Mouse (Mus musculus): ENCODE results near the gene Adamtsl5. TPM values are rescaled to one million over a fixed set of nuclear protein-coding genes. Genes with fewer than 3 reads are reported as not detected.

The Adamtsl5 gene
- polyA plus RNA-seq, 1 experiment from 2014 or later, result 2.7 TPM

- Histone ChIP-seq H3K9ac (ENCODE audit: low read depth, low read length) (peak within 1 kb of the TSS; percentile 83), H3K27me3 (ENCODE audit: control insufficient read depth, insufficient read depth, low read length) (peaks cover 24% of the 10 kb centered on the region), H3K9me3 (ENCODE audit: control insufficient read depth, low read length) (no peaks in the 10 kb centered on the region), H3K36me3 (ENCODE audit: control insufficient read depth, insufficient read depth, low read length) (peaks cover 11% of the 10 kb centered on the region; the same call in 1 of the 2 replicates), H3K27ac (ENCODE audit: low read depth, low read length) (peak within 1 kb of the TSS; percentile 74; the same call in 1 of the 2 replicates), H3K4me1 (ENCODE audit: control insufficient read depth, insufficient read depth, low read length) (peaks cover 18% of the 10 kb centered on the region), H3K4me3 (ENCODE audit: low read length) (peak within 1 kb of the TSS; percentile 90), H3K4me2 (replicated peaks; ENCODE audit: low read depth, low read length) (peak within 1 kb of the TSS; percentile 79)
- peak; percentile 32; the same call in 1 of the 2 replicates for ATAC-seq (ENCODE audit: low FRiP score, low TSS enrichment)
- WGBS, result 0% methylated on average over 34 of the region's 34 CpGs
Measured at GRCm38 (mm10) chr10:80320340-80320760, 27.9 kb downstream of the Adamtsl5 start, which contains the start of gene 2310011J03Rik. 2310011J03Rik (minus strand) TSS chr10:80320537.

GRCm38 (mm10) chr10:80317011-80317410 is 31.2 kb downstream of the Adamtsl5 start:
- Histone ChIP-seq H3K4me2 (replicated peaks; ENCODE audit: low read depth, low read length) (no peak overlapping the region), H3K9ac (ENCODE audit: low read depth, low read length) (no peak overlapping the region), H3K27me3 (ENCODE audit: control insufficient read depth, insufficient read depth, low read length) (peaks cover 57% of the 10 kb centered on the region), H3K27ac (ENCODE audit: low read depth, low read length) (no peak overlapping the region), H3K4me3 (ENCODE audit: low read length) (no peak overlapping the region), H3K4me1 (ENCODE audit: control insufficient read depth, insufficient read depth, low read length) (peaks cover 9% of the 10 kb centered on the region), H3K36me3 (ENCODE audit: control insufficient read depth, insufficient read depth, low read length) (peaks cover 11% of the 10 kb centered on the region; the same call in 1 of the 2 replicates), H3K9me3 (ENCODE audit: control insufficient read depth, low read length) (no peaks in the 10 kb centered on the region)
- WGBS, result 40% methylated on average over 10 of the region's 10 CpGs
- no peak for ATAC-seq (ENCODE audit: low FRiP score, low TSS enrichment)

- Histone ChIP-seq H3K4me3 (ENCODE audit: low read length) (no peak overlapping the region), H3K9me3 (ENCODE audit: control insufficient read depth, low read length) (no peaks in the 10 kb centered on the region), H3K27me3 (ENCODE audit: control insufficient read depth, insufficient read depth, low read length) (peaks cover 64% of the 10 kb centered on the region), H3K36me3 (ENCODE audit: control insufficient read depth, insufficient read depth, low read length) (peaks cover 11% of the 10 kb centered on the region; the same call in 1 of the 2 replicates), H3K4me2 (replicated peaks; ENCODE audit: low read depth, low read length) (no peak overlapping the region), H3K27ac (ENCODE audit: low read depth, low read length) (no peak overlapping the region), H3K4me1 (ENCODE audit: control insufficient read depth, insufficient read depth, low read length) (peaks cover 9% of the 10 kb centered on the region), H3K9ac (ENCODE audit: low read depth, low read length) (no peak overlapping the region)
- WGBS, result 20% methylated on average over 11 of the region's 11 CpGs
- ATAC-seq (ENCODE audit: low FRiP score, low TSS enrichment), result no peak
Measured at GRCm38 (mm10) chr10:80316359-80316781, 31.8 kb downstream of the Adamtsl5 start.

GRCm38 (mm10) chr10:80315315-80315714 is 32.9 kb downstream of the Adamtsl5 start:
- Histone ChIP-seq H3K4me2 (replicated peaks; ENCODE audit: low read depth, low read length) (no peak overlapping the region), H3K4me1 (ENCODE audit: control insufficient read depth, insufficient read depth, low read length) (peaks cover 6% of the 10 kb centered on the region), H3K27ac (ENCODE audit: low read depth, low read length) (no peak overlapping the region), H3K9ac (ENCODE audit: low read depth, low read length) (no peak overlapping the region), H3K36me3 (ENCODE audit: control insufficient read depth, insufficient read depth, low read length) (peaks cover 11% of the 10 kb centered on the region; the same call in 1 of the 2 replicates), H3K9me3 (ENCODE audit: control insufficient read depth, low read length) (no peaks in the 10 kb centered on the region), H3K27me3 (ENCODE audit: control insufficient read depth, insufficient read depth, low read length) (peaks cover 68% of the 10 kb centered on the region), H3K4me3 (ENCODE audit: low read length) (no peak overlapping the region)
- no peak for ATAC-seq (ENCODE audit: low FRiP score, low TSS enrichment)
- 42% methylated on average over 27 of the region's 27 CpGs for WGBS

- peaks cover 4% of the 10 kb centered on the region for H3K4me1 ChIP-seq (ENCODE audit: control insufficient read depth, insufficient read depth, low read length)
- no peak overlapping the region for H3K27ac ChIP-seq (ENCODE audit: low read depth, low read length)
- H3K9ac ChIP-seq (ENCODE audit: low read depth, low read length), result no peak overlapping the region
- no peak overlapping the region for H3K4me2 ChIP-seq (replicated peaks; ENCODE audit: low read depth, low read length)
- ATAC-seq (ENCODE audit: low FRiP score, low TSS enrichment), result no peak
- peaks cover 11% of the 10 kb centered on the region; the same call in 1 of the 2 replicates for H3K36me3 ChIP-seq (ENCODE audit: control insufficient read depth, insufficient read depth, low read length)
- no peak overlapping the region for H3K4me3 ChIP-seq (ENCODE audit: low read length)
- 54% methylated on average over 16 of the region's 16 CpGs for WGBS
- H3K9me3 ChIP-seq (ENCODE audit: control insufficient read depth, low read length), result no peaks in the 10 kb centered on the region
- peaks cover 70% of the 10 kb centered on the region for H3K27me3 ChIP-seq (ENCODE audit: control insufficient read depth, insufficient read depth, low read length)
Measured at GRCm38 (mm10) chr10:80314494-80315001, 33.7 kb downstream of the Adamtsl5 start.

- Histone ChIP-seq H3K4me3 (ENCODE audit: low read length) (no peak overlapping the region), H3K4me1 (ENCODE audit: control insufficient read depth, insufficient read depth, low read length) (no peaks in the 10 kb centered on the region), H3K4me2 (replicated peaks; ENCODE audit: low read depth, low read length) (no peak overlapping the region), H3K9me3 (ENCODE audit: control insufficient read depth, low read length) (no peaks in the 10 kb centered on the region), H3K9ac (ENCODE audit: low read depth, low read length) (no peak overlapping the region), H3K27ac (ENCODE audit: low read depth, low read length) (no peak overlapping the region), H3K27me3 (ENCODE audit: control insufficient read depth, insufficient read depth, low read length) (peaks cover 70% of the 10 kb centered on the region), H3K36me3 (ENCODE audit: control insufficient read depth, insufficient read depth, low read length) (peaks cover 9% of the 10 kb centered on the region; the same call in 1 of the 2 replicates)
- 38% methylated on average over 18 of the region's 20 CpGs for WGBS
- no peak; the same call in 1 of the 2 replicates for ATAC-seq (ENCODE audit: low FRiP score, low TSS enrichment)
Measured at GRCm38 (mm10) chr10:80313627-80314201, 34.5 kb downstream of the Adamtsl5 start.

GRCm38 (mm10) chr10:80312586-80313504 is 35.4 kb downstream of the Adamtsl5 start:
- no peak overlapping the region; the same call in 1 of the 2 replicates for H3K9ac ChIP-seq (ENCODE audit: low read depth, low read length)

GRCm38 (mm10) chr10:80311560-80311959 is 36.7 kb downstream of the Adamtsl5 start:
- Histone ChIP-seq H3K9me3 (ENCODE audit: control insufficient read depth, low read length) (no peaks in the 10 kb centered on the region), H3K27me3 (ENCODE audit: control insufficient read depth, insufficient read depth, low read length) (peaks cover 61% of the 10 kb centered on the region), H3K27ac (ENCODE audit: low read depth, low read length) (no peak overlapping the region), H3K4me3 (ENCODE audit: low read length) (no peak overlapping the region), H3K4me2 (replicated peaks; ENCODE audit: low read depth, low read length) (no peak overlapping the region), H3K36me3 (ENCODE audit: control insufficient read depth, insufficient read depth, low read length) (no peaks in the 10 kb centered on the region), H3K9ac (ENCODE audit: low read depth, low read length) (no peak overlapping the region), H3K4me1 (ENCODE audit: control insufficient read depth, insufficient read depth, low read length) (no peaks in the 10 kb centered on the region)
- no peak for ATAC-seq (ENCODE audit: low FRiP score, low TSS enrichment)
- WGBS, result 83% methylated on average over 16 of the region's 16 CpGs

More at GRCm38 (mm10) chr10:80312586-80313504, 35.4 kb downstream of the Adamtsl5 start:
- Histone ChIP-seq H3K27me3 (ENCODE audit: control insufficient read depth, insufficient read depth, low read length) (peaks cover 70% of the 10 kb centered on the region), H3K27ac (ENCODE audit: low read depth, low read length) (no peak overlapping the region), H3K4me1 (ENCODE audit: control insufficient read depth, insufficient read depth, low read length) (no peaks in the 10 kb centered on the region), H3K4me3 (ENCODE audit: low read length) (no peak overlapping the region), H3K9me3 (ENCODE audit: control insufficient read depth, low read length) (no peaks in the 10 kb centered on the region), H3K4me2 (replicated peaks; ENCODE audit: low read depth, low read length) (no peak overlapping the region), H3K36me3 (ENCODE audit: control insufficient read depth, insufficient read depth, low read length) (peaks cover 3% of the 10 kb centered on the region; the same call in 1 of the 2 replicates)
- ATAC-seq (ENCODE audit: low FRiP score, low TSS enrichment), result no peak
- 63% methylated on average over 54 of the region's 54 CpGs for WGBS
